Mouse (Mus musculus) neural tube, embryonic 14.5 days (tissue): ENCODE data around the gene Snx5. TPM values are rescaled to one million over a fixed set of nuclear protein-coding genes. Genes with fewer than 3 reads are reported as not detected.

Source experiments
- ATAC-seq: fragments of 200-750 bp; cut with Nextera tagmentation; 2 replicates; pipeline ENCODE4 v1.8.0; 2017; ENCODE audit warnings: low read depth, mild to moderate bottlenecking, moderate TSS enrichment, moderate library complexity
- H3K27ac ChIP-seq: fragments of 300-500 bp; sonication (generic); 2 replicates; pipeline ENCODE4 v1.5.1; 2014; ENCODE audit warnings: low read depth, mild to moderate bottlenecking, control low read depth, low read length, moderate library complexity, mixed read lengths
- H3K27me3 ChIP-seq: fragments of 300-500 bp; sonication (generic); 2 replicates; pipeline ENCODE4 v1.6.1; 2014; ENCODE audit warnings: low read length; ENCODE audit not compliant: control insufficient read depth, insufficient read depth
- H3K36me3 ChIP-seq: fragments of 300-500 bp; sonication (generic); 2 replicates; pipeline ENCODE4 v1.6.1; 2014; ENCODE audit warnings: low read length, mixed read lengths; ENCODE audit not compliant: control insufficient read depth, insufficient read depth
- H3K4me1 ChIP-seq: fragments of 300-500 bp; sonication (generic); 2 replicates; pipeline ENCODE4 v1.6.1; 2014; ENCODE audit warnings: low read length; ENCODE audit not compliant: control insufficient read depth, insufficient read depth
- H3K4me2 ChIP-seq: fragments of 300-500 bp; sonication (generic); 2 replicates; pipeline ENCODE4 v1.6.1; 2014; ENCODE audit warnings: mild to moderate bottlenecking, low read depth, low read length, control low read depth
- H3K4me3 ChIP-seq: fragments of 300-500 bp; sonication (generic); 2 replicates; pipeline ENCODE4 v1.5.1; 2014; ENCODE audit warnings: low read depth, low read length, control low read depth, mixed read lengths
- H3K9ac ChIP-seq: fragments of 300-500 bp; sonication (generic); replicated peaks from 2 replicates; pipeline ENCODE4 v1.6.1; 2014; ENCODE audit warnings: low read depth, mild to moderate bottlenecking, control low read depth, low read length, mixed read lengths
- H3K9me3 ChIP-seq: fragments of 300-500 bp; sonication (generic); 2 replicates; pipeline ENCODE4 v1.6.1; 2016; ENCODE audit warnings: low read length; ENCODE audit not compliant: control insufficient read depth
- WGBS: fragments of 180-500 bp; shearing (Covaris S2); extraction: QIAGEN DNeasy Blood & Tissue Kit; methylation state at CpG from one replicate; pipeline ENCODE4 v1.1.7; 2014; 5-methylcytosine and 5-hydroxymethylcytosine counted together
- polyA plus RNA-seq: library from polyadenylated mRNA; unstranded; fragments of >200 nt; fragmentation: Nextera tagmentation; extraction: Ambion mirVana; gene quantifications from 2 replicates; pipeline ENCODE4 v1.2.1, GENCODE M21; 2014

The Snx5 gene
- polyA plus RNA-seq, 1 experiment from 2014 or later, result 79.1 TPM

DNA sequence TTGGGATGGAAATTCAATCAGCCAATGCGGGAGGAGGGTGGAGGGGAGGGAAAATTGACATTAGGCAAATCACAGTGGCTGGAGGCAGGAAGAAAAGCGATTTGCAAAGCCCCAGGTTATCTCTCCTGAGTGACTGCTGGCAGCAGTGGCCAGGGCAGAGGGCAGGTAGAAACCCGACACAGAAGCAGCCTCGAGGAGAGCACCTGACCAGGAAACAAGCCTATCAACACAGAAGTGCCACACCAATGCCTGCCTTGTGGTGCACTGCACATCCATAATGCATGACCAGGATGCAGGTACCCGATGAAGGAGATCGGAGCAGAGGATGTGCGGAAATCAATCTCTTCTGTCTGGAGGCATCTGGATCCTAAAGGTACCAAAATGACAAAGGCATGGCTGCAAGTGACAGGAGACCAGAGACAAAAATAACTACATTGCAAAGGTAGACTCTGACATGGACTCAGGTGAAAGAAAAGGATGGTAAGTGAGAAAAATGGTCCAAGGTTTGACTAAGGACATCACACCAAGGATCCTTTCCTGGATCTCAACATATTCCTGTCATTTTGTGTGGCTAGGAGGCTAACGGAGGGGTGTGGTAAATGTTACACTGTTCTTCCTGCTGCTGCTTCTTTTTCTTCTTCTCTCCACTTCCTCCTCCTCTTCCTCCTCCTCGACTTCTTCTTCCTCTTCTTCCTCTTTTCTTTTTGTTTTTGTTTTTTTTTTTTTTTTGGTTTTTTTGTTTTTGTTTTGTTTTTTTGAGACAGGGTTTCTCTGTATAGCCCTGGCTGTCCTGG, 33.7 kb downstream of the Snx5 start:
- Histone ChIP-seq H3K4me3 (no peak overlapping the region), H3K36me3 (no peaks in the 10 kb centered on the region), H3K4me2 (no peak overlapping the region), H3K27ac (no peak overlapping the region), H3K9me3 (no peaks in the 10 kb centered on the region; the same call in 1 of the 2 replicates), H3K27me3 (no peaks in the 10 kb centered on the region), H3K4me1 (no peaks in the 10 kb centered on the region), H3K9ac (no peak overlapping the region)
- no peak for ATAC-seq
- 65% methylated on average over 9 of the region's 9 CpGs for WGBS

DNA sequence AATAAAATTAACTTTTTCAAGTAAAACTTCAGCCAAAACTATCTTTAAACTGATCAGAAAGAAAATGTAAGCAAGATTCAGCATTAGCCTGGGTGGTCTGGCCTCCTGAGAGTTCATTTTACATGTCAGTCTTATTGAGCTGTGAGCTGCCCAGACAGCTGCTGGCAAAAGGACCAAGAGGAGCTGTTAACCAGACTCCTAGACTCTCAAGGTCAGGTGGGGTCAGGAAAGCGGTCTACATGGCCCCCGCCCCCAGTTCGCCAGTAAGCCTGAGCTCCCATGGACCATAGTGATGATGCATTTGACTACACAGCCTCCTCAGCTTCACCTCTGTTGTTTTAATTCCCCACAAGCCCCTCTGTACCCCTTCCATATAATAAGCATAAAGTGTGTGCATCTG, 34.9 kb downstream of the Snx5 start:
- H3K27ac ChIP-seq, result no peak overlapping the region
- H3K4me2 ChIP-seq, result no peak overlapping the region

DNA sequence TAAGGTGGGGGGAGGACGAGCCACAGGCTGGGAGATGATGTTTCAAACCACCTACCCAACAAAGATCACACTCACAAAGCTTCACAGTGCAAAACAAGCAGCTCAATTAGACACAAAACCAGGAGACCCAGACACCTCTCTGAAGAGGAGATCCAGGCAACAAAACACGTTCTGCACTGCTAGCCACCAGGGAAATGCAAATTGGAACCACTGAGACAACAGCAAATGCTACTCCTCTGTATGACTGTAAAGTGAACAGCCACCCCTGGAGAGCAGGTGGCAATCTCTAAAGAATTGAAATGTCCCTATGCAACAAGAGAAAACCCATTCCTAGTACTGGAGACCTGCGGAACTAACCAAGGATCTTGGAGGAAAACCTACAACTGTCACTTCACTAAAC, 37.2 kb downstream of the Snx5 start:
- Histone ChIP-seq H3K4me3 (no peak overlapping the region), H3K4me2 (no peak overlapping the region), H3K9me3 (no peaks in the 10 kb centered on the region; the same call in 1 of the 2 replicates), H3K27ac (no peak overlapping the region), H3K27me3 (no peaks in the 10 kb centered on the region), H3K4me1 (no peaks in the 10 kb centered on the region), H3K9ac (no peak overlapping the region), H3K36me3 (no peaks in the 10 kb centered on the region)
- WGBS, result 66% methylated on average over 3 of the region's 3 CpGs
- no peak for ATAC-seq

More for the DNA sequence above, 34.9 kb downstream of the Snx5 start:
- H3K9ac ChIP-seq, result no peak overlapping the region
- no peaks in the 10 kb centered on the region for H3K4me1 ChIP-seq
- no peaks in the 10 kb centered on the region for H3K27me3 ChIP-seq
- no peak overlapping the region for H3K4me3 ChIP-seq
- H3K9me3 ChIP-seq, result no peaks in the 10 kb centered on the region; the same call in 1 of the 2 replicates
- H3K36me3 ChIP-seq, result no peaks in the 10 kb centered on the region
- no peak for ATAC-seq
- 54% methylated on average over 3 of the region's 3 CpGs for WGBS

DNA sequence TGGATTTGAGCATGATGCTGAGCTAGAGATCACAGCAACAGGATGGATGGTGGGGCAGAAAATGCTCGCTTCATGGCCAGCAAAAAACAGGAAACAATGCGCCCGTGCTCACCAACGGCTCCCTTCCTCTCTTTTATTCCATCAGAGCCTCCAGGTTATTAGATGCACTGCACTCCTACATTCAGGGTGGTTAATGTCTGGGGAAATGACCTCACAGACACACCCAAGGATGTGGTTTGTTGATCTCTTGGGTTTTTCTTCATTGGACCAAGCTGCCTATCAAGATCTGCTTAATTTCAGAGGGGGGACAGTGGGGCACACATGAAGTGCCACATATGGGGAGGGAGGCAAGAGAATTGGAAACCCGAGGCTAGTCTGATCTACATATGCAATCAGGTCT, 39.6 kb downstream of the Snx5 start:
- Histone ChIP-seq H3K4me1 (no peaks in the 10 kb centered on the region), H3K4me2 (no peak overlapping the region), H3K27me3 (no peaks in the 10 kb centered on the region), H3K9ac (no peak overlapping the region), H3K9me3 (no peaks in the 10 kb centered on the region; the same call in 1 of the 2 replicates), H3K27ac (no peak overlapping the region), H3K36me3 (no peaks in the 10 kb centered on the region), H3K4me3 (no peak overlapping the region)
- no peak for ATAC-seq
- 77% methylated on average over 5 of the region's 5 CpGs for WGBS

DNA sequence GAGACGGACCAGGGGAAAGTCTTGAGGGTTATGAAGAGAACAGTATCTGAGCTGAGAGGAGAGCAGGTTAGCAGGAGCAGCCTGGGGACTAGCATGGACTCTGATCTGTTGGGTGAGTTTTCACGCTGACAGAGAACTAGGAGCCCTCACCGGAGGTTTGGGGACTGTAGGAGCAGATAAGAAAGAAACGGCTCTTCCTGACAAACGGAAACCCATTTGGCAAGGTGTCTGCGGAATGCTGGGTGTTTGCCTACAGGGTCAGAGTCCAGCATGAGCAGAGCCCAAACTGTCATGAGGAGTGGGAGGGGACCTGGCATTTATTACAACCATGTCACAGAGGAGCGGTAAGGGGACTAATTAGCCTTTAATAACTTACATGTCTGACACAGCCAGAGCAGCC, 40.2 kb downstream of the Snx5 start:
- no peak for ATAC-seq

DNA sequence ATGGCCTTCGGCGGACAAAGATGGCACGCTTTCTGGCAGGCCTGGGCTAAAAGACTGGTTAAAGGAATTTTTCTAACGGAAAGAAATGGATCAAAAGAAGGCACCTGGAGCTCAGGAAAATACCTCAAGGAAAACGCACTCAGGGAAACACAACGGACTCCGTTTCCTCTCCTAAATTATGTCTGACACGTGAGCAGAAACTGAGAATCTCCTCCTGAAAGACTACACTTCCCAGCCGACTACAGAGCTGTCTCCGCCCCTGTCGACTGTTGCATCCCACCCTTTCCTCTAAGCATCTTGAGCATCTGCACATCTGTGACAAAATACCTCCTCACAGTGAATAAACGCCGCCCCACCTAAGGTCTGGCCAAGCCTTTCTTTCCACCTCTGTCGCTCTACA, 41.1 kb downstream of the Snx5 start:
- no peaks in the 10 kb centered on the region; the same call in 1 of the 2 replicates for H3K9me3 ChIP-seq
- no peak overlapping the region for H3K27ac ChIP-seq
- ATAC-seq, result no peak
- no peaks in the 10 kb centered on the region for H3K4me1 ChIP-seq
- no peaks in the 10 kb centered on the region for H3K36me3 ChIP-seq
- H3K4me2 ChIP-seq, result no peak overlapping the region
- no peak overlapping the region for H3K9ac ChIP-seq
- 90% methylated on average over 14 of the region's 14 CpGs for WGBS
- H3K4me3 ChIP-seq, result no peak overlapping the region
- no peaks in the 10 kb centered on the region for H3K27me3 ChIP-seq

More for the DNA sequence above, 40.2 kb downstream of the Snx5 start:
- H3K4me2 ChIP-seq, result no peak overlapping the region
- 77% methylated on average over 7 of the region's 7 CpGs for WGBS
- no peaks in the 10 kb centered on the region for H3K4me1 ChIP-seq
- no peaks in the 10 kb centered on the region for H3K27me3 ChIP-seq
- no peak overlapping the region for H3K27ac ChIP-seq
- H3K9ac ChIP-seq, result no peak overlapping the region
- H3K36me3 ChIP-seq, result no peaks in the 10 kb centered on the region
- H3K9me3 ChIP-seq, result no peaks in the 10 kb centered on the region; the same call in 1 of the 2 replicates
- no peak overlapping the region for H3K4me3 ChIP-seq

DNA sequence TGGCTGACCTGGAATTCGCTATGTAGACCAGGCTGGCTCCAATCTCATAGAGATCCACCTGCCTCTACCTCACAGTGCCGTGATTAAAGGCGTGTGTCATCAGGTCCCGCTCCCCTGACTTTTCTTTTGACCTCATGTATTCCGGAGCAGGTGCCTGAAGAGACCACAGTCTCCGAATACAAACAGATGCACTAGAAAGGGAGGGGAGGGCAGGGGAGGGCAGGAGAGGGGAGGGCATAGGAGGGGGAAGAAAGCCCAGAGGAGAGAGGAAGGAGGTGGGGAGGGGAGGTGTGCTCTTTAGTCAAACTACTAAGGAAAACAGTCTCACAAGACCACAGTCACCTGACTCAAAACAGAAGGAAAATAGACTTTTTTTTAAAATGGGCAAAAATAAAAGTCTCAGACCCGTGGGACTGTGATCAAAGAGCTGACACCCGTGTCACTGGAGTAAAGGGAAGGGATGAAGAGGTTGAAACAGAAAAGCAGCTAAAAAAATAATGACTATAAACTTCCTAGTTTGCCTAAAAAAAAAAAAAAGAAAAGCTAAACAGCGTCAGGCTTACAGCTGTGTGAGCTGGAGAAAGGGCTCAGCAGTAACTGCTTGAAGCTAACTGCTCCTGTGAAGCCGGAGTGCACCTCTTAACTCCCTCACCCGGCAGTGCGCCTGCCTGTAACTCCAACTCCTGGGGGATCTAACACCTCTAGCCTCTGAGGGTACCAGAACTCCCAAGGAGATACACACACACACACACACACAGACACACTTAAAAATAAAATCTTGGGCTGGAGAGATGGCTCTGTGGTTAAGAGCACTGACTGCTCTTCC, 42.0 kb downstream of the Snx5 start:
- H3K9ac ChIP-seq, result no peak overlapping the region
- H3K36me3 ChIP-seq, result no peaks in the 10 kb centered on the region
- no peaks in the 10 kb centered on the region for H3K9me3 ChIP-seq
- H3K27ac ChIP-seq, result no peak overlapping the region
- H3K4me1 ChIP-seq, result no peaks in the 10 kb centered on the region
- H3K4me2 ChIP-seq, result no peak overlapping the region
- H3K27me3 ChIP-seq, result no peaks in the 10 kb centered on the region
- H3K4me3 ChIP-seq, result no peak overlapping the region
- no peak for ATAC-seq
- 74% methylated on average over 12 of the region's 12 CpGs for WGBS

DNA sequence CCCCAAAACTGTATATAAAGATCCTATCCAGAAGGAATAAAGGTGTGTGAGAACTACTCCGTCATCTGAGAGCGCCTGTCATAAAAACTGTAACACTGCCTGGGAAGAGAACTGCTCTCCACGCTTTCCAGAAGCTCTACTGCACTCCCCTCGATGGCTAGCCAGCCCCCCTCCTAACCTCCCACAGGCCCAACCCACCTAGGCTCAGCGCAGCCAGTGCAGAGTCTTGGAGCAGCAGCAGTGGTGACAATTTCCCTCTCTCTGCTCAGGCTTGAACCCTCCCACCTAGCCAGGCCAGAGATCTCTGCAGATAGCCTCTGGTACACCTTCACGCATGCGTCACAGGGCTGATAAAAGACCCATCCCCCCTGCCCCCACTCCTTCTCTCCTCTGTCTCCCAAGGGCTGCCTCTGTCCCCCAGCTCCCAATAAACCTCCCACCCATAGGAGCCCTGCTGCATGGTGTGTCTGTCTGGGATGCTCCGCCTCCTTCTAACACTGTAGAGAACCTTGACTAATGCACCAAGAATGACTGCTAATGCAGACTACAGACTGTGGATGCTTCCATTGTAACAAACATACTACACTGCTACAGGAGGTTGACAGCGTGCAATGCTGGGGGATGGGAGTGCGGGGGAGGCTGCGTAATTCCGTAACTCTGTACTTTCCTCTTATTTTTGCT, 43.7 kb downstream of the Snx5 start:
- Histone ChIP-seq H3K9me3 (no peaks in the 10 kb centered on the region), H3K36me3 (no peaks in the 10 kb centered on the region), H3K27ac (no peak overlapping the region), H3K4me1 (no peaks in the 10 kb centered on the region), H3K4me3 (no peak overlapping the region), H3K9ac (no peak overlapping the region), H3K4me2 (no peak overlapping the region), H3K27me3 (no peaks in the 10 kb centered on the region)
- no peak for ATAC-seq
- 79% methylated on average over 12 of the region's 12 CpGs for WGBS
